Mouse (Mus musculus): Measurements from ENCODE around the gene Mical3. TPM values are rescaled to one million over a fixed set of nuclear protein-coding genes. Genes with fewer than 3 reads are reported as not detected.
A peak's percentile ranks its signal among the peaks of the same experiment; 100 is the strongest.

Mical3 gene
- polyA plus RNA-seq, 1 experiment from 2014 or later = 11.5 TPM

GRCm38 (mm10) chr6:121087586-121088245 lies 43.1 kb downstream of the Mical3 start:
- Histone ChIP-seq H3K27me3 (ENCODE audit: control insufficient read depth, insufficient read depth, low read length) (no peaks in the 10 kb centered on the region), H3K27ac (ENCODE audit: low read length) (peak overlapping the region; percentile 6), H3K9ac (ENCODE audit: low read length) (no peak overlapping the region), H3K4me2 (ENCODE audit: low read depth, low read length) (no peak overlapping the region), H3K4me1 (ENCODE audit: control insufficient read depth, insufficient read depth, low read length) (peaks cover 18% of the 10 kb centered on the region), H3K36me3 (ENCODE audit: control insufficient read depth, insufficient read depth, low read length) (no peaks in the 10 kb centered on the region), H3K9me3 (replicated peaks; ENCODE audit: control insufficient read depth, low read length) (no peaks in the 10 kb centered on the region), H3K4me3 (replicated peaks; ENCODE audit: low read length) (no peak overlapping the region)
- ATAC-seq (ENCODE audit: insufficient read depth, low FRiP score) = peak; percentile 80; the same call in 1 of the 2 replicates
- WGBS = 63% methylated on average over 22 of the region's 22 CpGs

GRCm38 (mm10) chr6:121087127-121087526 lies 43.7 kb downstream of the Mical3 start:
- no peak for ATAC-seq (ENCODE audit: insufficient read depth, low FRiP score)
- no peaks in the 10 kb centered on the region for H3K27me3 ChIP-seq (ENCODE audit: control insufficient read depth, insufficient read depth, low read length)
- no peaks in the 10 kb centered on the region for H3K9me3 ChIP-seq (replicated peaks; ENCODE audit: control insufficient read depth, low read length)
- peaks cover 20% of the 10 kb centered on the region for H3K4me1 ChIP-seq (ENCODE audit: control insufficient read depth, insufficient read depth, low read length)
- WGBS = 59% methylated on average over 10 of the region's 10 CpGs
- H3K4me2 ChIP-seq (ENCODE audit: low read depth, low read length) = no peak overlapping the region
- 0 out of 2 replicates have a peak overlapping the region, but pooled peaks have one; percentile 2 for H3K9ac ChIP-seq (ENCODE audit: low read length)
- no peaks in the 10 kb centered on the region for H3K36me3 ChIP-seq (ENCODE audit: control insufficient read depth, insufficient read depth, low read length)
- H3K4me3 ChIP-seq (replicated peaks; ENCODE audit: low read length) = no peak overlapping the region
- peak overlapping the region; percentile 6 for H3K27ac ChIP-seq (ENCODE audit: low read length)

DNA sequence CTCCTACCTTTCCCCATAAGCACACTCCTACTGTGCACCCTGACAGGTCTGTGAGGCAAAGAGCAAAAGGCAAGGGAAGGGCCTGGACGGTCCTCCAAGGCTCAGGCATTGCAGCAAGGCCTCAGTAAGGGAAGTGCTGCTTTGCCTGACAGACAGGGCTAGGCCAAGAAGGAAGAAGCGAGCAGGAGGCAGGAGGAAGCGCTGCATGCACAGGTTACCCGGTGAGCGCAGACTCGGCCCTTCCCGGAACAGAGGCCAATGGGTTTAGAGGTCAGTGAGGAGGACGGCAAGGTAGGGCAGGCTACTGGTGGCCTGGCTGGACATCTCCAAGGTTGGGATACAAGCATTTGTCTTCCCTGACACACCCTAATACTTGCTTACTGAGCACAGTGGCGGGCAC lies 44.6 kb downstream of the Mical3 start:
- Histone ChIP-seq H3K27me3 (ENCODE audit: control insufficient read depth, insufficient read depth, low read length) (no peaks in the 10 kb centered on the region), H3K27ac (ENCODE audit: low read length) (no peak overlapping the region), H3K4me2 (ENCODE audit: low read depth, low read length) (no peak overlapping the region), H3K36me3 (ENCODE audit: control insufficient read depth, insufficient read depth, low read length) (no peaks in the 10 kb centered on the region), H3K9me3 (replicated peaks; ENCODE audit: control insufficient read depth, low read length) (no peaks in the 10 kb centered on the region), H3K4me1 (ENCODE audit: control insufficient read depth, insufficient read depth, low read length) (peaks cover 27% of the 10 kb centered on the region), H3K9ac (ENCODE audit: low read length) (no peak overlapping the region), H3K4me3 (replicated peaks; ENCODE audit: low read length) (no peak overlapping the region)
- no peak for ATAC-seq (ENCODE audit: insufficient read depth, low FRiP score)
- 79% methylated on average over 9 of the region's 9 CpGs for WGBS

- ATAC-seq (ENCODE audit: insufficient read depth, low FRiP score) = no peak
- WGBS = 64% methylated on average over 6 of the region's 6 CpGs
- H3K27ac ChIP-seq (ENCODE audit: low read length) = peak overlapping the region; percentile 35
Observed at GRCm38 (mm10) chr6:121084050-121084480, 46.7 kb downstream of the Mical3 start.

GRCm38 (mm10) chr6:121082094-121082473 lies 48.7 kb downstream of the Mical3 start:
- H3K4me2 ChIP-seq (ENCODE audit: low read depth, low read length) = no peak overlapping the region
- ATAC-seq (ENCODE audit: insufficient read depth, low FRiP score) = no peak
- no peaks in the 10 kb centered on the region for H3K27me3 ChIP-seq (ENCODE audit: control insufficient read depth, insufficient read depth, low read length)

More at GRCm38 (mm10) chr6:121084050-121084480, 46.7 kb downstream of the Mical3 start:
- H3K4me2 ChIP-seq (ENCODE audit: low read depth, low read length) = no peak overlapping the region
- H3K27me3 ChIP-seq (ENCODE audit: control insufficient read depth, insufficient read depth, low read length) = no peaks in the 10 kb centered on the region
- H3K4me1 ChIP-seq (ENCODE audit: control insufficient read depth, insufficient read depth, low read length) = peaks cover 27% of the 10 kb centered on the region
- no peak overlapping the region for H3K9ac ChIP-seq (ENCODE audit: low read length)
- no peak overlapping the region for H3K4me3 ChIP-seq (replicated peaks; ENCODE audit: low read length)
- H3K9me3 ChIP-seq (replicated peaks; ENCODE audit: control insufficient read depth, low read length) = no peaks in the 10 kb centered on the region
- H3K36me3 ChIP-seq (ENCODE audit: control insufficient read depth, insufficient read depth, low read length) = no peaks in the 10 kb centered on the region

DNA sequence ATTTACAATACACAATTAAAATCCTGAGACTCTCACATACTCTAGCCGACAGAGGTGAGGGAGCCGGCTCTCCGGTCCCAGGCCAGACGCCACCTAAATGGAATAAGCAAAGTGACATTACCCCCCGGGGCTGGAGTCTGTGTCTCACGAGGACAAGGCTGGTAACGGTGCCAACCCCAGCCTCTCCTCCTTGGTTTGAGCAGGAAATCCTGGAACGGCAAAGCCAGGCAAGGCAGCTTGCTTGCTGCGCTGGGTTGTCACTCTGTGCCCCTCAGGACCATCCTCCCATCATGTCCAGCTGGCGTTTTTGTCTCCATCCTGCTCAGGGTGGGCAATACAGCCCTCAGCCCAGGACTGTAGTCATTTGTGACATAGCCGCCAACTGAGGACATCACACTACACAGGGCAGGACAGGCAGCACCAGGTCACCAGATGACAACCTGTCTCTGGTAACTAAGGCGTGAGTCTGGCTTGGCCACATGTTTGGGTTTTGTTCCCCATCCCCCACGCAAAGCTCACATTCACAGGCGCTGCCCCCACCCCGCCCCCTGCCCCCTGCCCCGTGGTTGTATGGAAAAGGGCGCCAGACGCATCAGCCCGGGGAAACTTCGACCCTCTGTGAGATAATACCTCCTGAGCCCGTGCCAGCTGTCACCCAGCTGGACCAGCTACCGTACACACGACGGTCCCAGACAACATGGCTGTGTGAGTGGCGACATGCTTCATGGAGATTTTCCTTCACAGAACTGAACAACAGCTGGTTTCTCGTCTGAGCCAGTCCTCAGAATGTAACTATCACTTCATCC lies 49.3 kb downstream of the Mical3 start:
- no peaks in the 10 kb centered on the region for H3K9me3 ChIP-seq (replicated peaks; ENCODE audit: control insufficient read depth, low read length)
- H3K4me3 ChIP-seq (replicated peaks; ENCODE audit: low read length) = no peak overlapping the region
- H3K9ac ChIP-seq (ENCODE audit: low read length) = no peak overlapping the region
- WGBS = 54% methylated on average over 26 of the region's 26 CpGs
- no peaks in the 10 kb centered on the region for H3K36me3 ChIP-seq (ENCODE audit: control insufficient read depth, insufficient read depth, low read length)
- no peak for ATAC-seq (ENCODE audit: insufficient read depth, low FRiP score)
- peaks cover 19% of the 10 kb centered on the region for H3K4me1 ChIP-seq (ENCODE audit: control insufficient read depth, insufficient read depth, low read length)
- H3K27me3 ChIP-seq (ENCODE audit: control insufficient read depth, insufficient read depth, low read length) = no peaks in the 10 kb centered on the region
- no peak overlapping the region for H3K4me2 ChIP-seq (ENCODE audit: low read depth, low read length)
- no peak overlapping the region for H3K27ac ChIP-seq (ENCODE audit: low read length)

More at GRCm38 (mm10) chr6:121082094-121082473, 48.7 kb downstream of the Mical3 start:
- H3K9me3 ChIP-seq (replicated peaks; ENCODE audit: control insufficient read depth, low read length) = no peaks in the 10 kb centered on the region
- H3K27ac ChIP-seq (ENCODE audit: low read length) = no peak overlapping the region
- H3K9ac ChIP-seq (ENCODE audit: low read length) = no peak overlapping the region
- H3K4me1 ChIP-seq (ENCODE audit: control insufficient read depth, insufficient read depth, low read length) = peaks cover 23% of the 10 kb centered on the region
- no peak overlapping the region for H3K4me3 ChIP-seq (replicated peaks; ENCODE audit: low read length)
- H3K36me3 ChIP-seq (ENCODE audit: control insufficient read depth, insufficient read depth, low read length) = no peaks in the 10 kb centered on the region
- 80% methylated on average over 10 of the region's 10 CpGs for WGBS

- no peak overlapping the region for H3K27ac ChIP-seq (ENCODE audit: low read length)
- no peak for ATAC-seq (ENCODE audit: insufficient read depth, low FRiP score)
- peaks cover 12% of the 10 kb centered on the region for H3K4me1 ChIP-seq (ENCODE audit: control insufficient read depth, insufficient read depth, low read length)
- H3K9me3 ChIP-seq (replicated peaks; ENCODE audit: control insufficient read depth, low read length) = no peaks in the 10 kb centered on the region
- H3K4me2 ChIP-seq (ENCODE audit: low read depth, low read length) = no peak overlapping the region
- no peak overlapping the region for H3K9ac ChIP-seq (ENCODE audit: low read length)
- H3K36me3 ChIP-seq (ENCODE audit: control insufficient read depth, insufficient read depth, low read length) = no peaks in the 10 kb centered on the region
- WGBS = 63% methylated on average over 5 of the region's 5 CpGs
- no peak overlapping the region for H3K4me3 ChIP-seq (replicated peaks; ENCODE audit: low read length)
- H3K27me3 ChIP-seq (ENCODE audit: control insufficient read depth, insufficient read depth, low read length) = no peaks in the 10 kb centered on the region
Observed at GRCm38 (mm10) chr6:121078175-121078574, 52.6 kb downstream of the Mical3 start.

GRCm38 (mm10) chr6:121076929-121077566 lies 53.8 kb downstream of the Mical3 start:
- no peak overlapping the region for H3K4me2 ChIP-seq (ENCODE audit: low read depth, low read length)
- H3K9ac ChIP-seq (ENCODE audit: low read length) = no peak overlapping the region
- 0 out of 2 replicates have a peak overlapping the region, but pooled peaks have one; percentile 12 for H3K27ac ChIP-seq (ENCODE audit: low read length)
- no peak overlapping the region for H3K4me3 ChIP-seq (replicated peaks; ENCODE audit: low read length)
- H3K36me3 ChIP-seq (ENCODE audit: control insufficient read depth, insufficient read depth, low read length) = no peaks in the 10 kb centered on the region
- WGBS = 71% methylated on average over 12 of the region's 12 CpGs
- no peaks in the 10 kb centered on the region for H3K9me3 ChIP-seq (replicated peaks; ENCODE audit: control insufficient read depth, low read length)
- ATAC-seq (ENCODE audit: insufficient read depth, low FRiP score) = no peak
- H3K4me1 ChIP-seq (ENCODE audit: control insufficient read depth, insufficient read depth, low read length) = peaks cover 10% of the 10 kb centered on the region
- H3K27me3 ChIP-seq (ENCODE audit: control insufficient read depth, insufficient read depth, low read length) = no peaks in the 10 kb centered on the region

DNA sequence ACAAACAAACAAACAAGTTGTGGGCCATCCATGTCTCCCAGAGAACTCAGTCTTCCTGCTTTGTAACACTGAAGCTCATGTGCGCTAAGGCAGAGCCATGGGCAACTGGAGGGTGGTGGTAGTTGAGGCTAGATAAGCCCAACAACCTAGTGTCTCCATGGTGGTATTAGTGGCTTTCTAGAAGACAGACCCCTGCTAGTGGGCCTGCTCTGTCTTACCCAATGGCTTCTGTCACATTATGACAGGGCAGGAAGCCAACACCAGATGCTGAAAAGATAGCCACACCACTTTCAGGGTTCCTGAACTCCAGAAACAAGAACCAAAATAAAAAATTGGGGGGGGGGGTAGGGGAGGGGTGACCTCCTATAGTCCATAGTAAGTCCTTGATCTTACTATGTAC lies 55.0 kb downstream of the Mical3 start:
- Histone ChIP-seq H3K36me3 (ENCODE audit: control insufficient read depth, insufficient read depth, low read length) (no peaks in the 10 kb centered on the region), H3K9me3 (replicated peaks; ENCODE audit: control insufficient read depth, low read length) (no peaks in the 10 kb centered on the region), H3K27ac (ENCODE audit: low read length) (no peak overlapping the region), H3K4me3 (replicated peaks; ENCODE audit: low read length) (no peak overlapping the region), H3K9ac (ENCODE audit: low read length) (no peak overlapping the region), H3K4me1 (ENCODE audit: control insufficient read depth, insufficient read depth, low read length) (peaks cover 4% of the 10 kb centered on the region; the same call in 1 of the 2 replicates), H3K27me3 (ENCODE audit: control insufficient read depth, insufficient read depth, low read length) (no peaks in the 10 kb centered on the region), H3K4me2 (ENCODE audit: low read depth, low read length) (no peak overlapping the region)
- no peak for ATAC-seq (ENCODE audit: insufficient read depth, low FRiP score)
- 90% methylated on average over 1 of the region's 1 CpGs for WGBS
